Mouse (Mus musculus) thymus, postnatal 10 days (tissue): ENCODE results near the gene Tmem263.

ENCODE experiments used
- DNase-seq, 2 experiments: peaks; one replicate each; pipeline ENCODE4 v3.0.0; 2021; ENCODE audit warnings: low spot score in 2 of 2

The Tmem263 gene

DNA sequence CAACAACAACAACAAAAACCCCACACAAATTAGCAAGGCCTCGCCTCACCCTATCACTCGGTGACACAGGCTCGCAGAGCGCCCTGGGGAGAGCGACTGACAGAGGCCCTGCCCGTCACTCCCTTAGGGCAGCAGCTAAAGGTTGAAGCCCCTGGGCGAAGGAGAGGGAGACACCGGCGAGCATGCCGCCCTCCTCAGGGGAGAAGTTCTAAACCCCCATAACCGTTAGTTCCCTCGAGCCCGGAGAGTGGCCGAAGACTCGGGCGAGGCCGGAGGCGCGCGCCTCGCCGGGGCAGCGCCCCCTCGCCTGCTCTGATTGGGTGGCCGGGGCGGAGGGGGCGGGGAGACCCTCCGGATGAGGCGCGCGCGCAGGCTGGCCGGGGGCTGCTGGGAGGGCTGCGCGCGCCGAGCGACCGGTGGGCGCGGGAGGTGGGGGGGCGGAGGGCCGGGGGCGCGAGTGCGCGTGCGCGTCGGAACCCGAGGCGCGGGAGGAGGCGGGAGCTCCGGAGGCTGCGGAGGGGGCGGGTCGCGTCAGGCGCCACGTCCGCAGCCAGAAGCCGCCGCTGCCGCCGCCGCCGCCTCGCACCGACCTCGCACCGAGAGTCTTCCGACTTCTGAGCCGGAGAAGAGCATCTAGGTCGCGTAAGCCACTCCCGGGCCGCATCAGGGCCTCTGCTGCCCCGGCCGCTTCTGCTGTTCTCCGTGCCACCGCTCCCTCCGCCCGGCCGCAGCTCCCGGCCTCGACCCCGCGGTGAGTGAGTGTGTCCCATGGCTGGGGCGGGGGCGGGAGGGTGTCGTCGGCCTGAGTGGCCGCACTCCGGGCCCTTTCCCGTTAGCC lies at the start of gene Tmem263, which contains the start of gene Fhl4:
Tmem263 (plus strand) TSS at position 381 of the 838 bp plus-strand sequence.
Fhl4 (minus strand) TSS at position 249 of the 838 bp plus-strand sequence.
- DNase-seq: peak; percentile 82 to 93

GRCm38 (mm10) chr10:85054876-85055275 lies 47.6 kb upstream of the Tmem263 start:
- no peak for DNase-seq

- no peak for DNase-seq
Measured at GRCm38 (mm10) chr10:85071605-85072152, 30.7 kb upstream of the Tmem263 start.

DNA sequence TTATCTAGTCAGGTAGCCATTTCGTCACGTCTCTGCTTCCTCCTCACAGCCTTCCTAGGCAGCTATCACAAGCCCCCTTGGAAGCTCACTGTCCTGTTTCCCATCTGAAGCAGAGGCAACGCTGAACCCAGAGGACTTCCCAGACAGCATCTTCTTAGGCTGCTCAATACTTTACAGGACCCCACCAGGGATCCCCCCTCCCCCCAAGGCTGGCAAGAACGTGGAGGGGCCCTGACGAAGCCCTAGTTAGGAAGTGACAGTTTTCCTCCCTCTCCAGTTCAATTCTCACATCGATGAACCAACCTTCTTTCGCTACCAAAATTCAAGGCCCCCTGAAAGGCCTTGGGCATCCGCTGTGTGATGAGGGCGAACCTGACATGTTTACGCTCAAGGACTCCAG lies 586 bp upstream of the Tmem263 start:
- peak; percentile 33 to 38 for DNase-seq

- peak in 1 of 2 experiments; percentile 31 for DNase-seq
Measured at GRCm38 (mm10) chr10:85103085-85103885, 858 bp downstream of the Tmem263 start.

DNA sequence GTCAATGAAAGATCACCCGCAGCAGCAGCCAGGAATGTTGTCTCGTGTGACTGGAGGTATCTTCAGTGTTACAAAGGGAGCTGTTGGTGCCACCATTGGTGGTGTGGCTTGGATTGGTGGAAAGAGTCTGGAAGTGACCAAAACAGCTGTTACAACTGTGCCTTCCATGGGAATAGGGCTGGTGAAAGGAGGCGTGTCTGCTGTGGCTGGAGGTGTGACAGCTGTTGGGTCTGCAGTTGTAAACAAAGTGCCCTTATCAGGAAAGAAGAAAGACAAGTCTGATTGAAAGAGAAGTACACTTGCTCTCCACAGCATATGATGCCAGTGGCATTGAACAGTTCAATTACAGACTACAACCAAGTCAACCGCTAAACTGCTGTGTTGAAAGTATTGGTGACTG lies 12.0 kb downstream of the Tmem263 start:
- DNase-seq: no peak

DNA sequence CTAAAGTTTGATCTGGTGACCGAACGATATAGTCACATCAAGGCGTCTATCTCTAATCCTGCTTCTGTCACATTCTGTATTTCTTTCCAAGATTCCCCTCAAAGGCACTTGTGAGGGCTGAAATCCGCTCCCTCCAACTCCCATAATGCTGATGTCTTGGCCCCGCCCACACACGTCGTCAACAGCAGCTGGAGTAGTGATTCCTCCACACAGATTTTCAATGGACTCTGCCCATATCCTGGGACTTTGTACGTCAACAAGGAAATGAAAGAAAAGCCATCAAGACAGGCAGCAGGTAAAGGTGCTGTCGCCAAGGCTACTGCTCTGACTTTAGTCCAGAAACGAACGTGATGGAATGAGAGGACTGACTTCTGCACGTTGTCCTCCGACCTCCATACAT lies 22.8 kb downstream of the Tmem263 start:
- DNase-seq: no peak

DNA sequence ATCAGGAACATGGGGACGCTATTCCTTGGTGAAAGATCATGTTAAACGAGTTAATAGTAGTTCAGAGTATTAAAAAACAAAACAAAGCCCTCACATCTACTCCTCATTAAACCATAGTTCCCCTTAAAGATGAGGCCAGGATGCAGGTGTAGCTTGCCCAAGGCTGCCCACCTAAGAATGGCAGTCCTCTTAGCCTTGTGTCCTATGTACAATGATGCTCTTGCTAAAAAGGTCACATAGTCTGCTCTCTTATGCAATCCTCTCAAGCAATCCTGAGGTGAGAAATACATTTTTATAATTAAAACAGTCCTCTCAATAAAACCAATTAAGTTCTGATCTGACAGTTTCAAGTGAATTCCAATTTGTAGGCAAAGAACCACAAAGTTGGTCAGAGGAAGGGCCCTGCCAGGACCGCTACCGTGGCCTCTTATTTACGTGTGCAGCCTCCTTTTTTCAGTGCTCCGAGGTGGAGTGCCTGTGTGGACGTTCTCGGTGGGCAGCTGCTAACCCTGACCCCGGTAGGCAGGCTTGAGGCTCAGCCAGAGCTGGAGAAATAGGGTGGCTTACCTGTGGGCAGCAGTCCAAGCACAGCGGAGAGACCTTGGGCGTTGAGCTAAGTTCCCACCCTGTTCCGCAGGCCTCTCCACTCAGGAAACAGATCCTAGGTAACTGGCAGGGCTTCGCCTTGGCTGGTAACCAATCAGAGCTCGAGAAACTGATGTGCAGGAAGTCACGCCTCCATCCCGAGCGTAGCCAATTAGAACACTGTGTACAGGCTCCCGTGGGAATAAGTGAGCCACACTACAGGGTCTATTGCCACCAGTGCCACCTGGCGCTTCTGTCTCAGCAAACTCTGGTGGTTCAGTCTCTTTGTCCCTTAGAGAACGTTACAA lies 25.2 kb downstream of the Tmem263 start, which contains the start of gene Mterf2:
Mterf2 (minus strand) TSS at position 633 of the 893 bp plus-strand sequence.
- peak; percentile 88 to 92 for DNase-seq

GRCm38 (mm10) chr10:85128453-85128852 lies 26.0 kb downstream of the Tmem263 start:
- peak in 1 of 2 experiments; percentile 8 for DNase-seq

GRCm38 (mm10) chr10:85136573-85136972 lies 34.1 kb downstream of the Tmem263 start:
- DNase-seq: no peak

DNA sequence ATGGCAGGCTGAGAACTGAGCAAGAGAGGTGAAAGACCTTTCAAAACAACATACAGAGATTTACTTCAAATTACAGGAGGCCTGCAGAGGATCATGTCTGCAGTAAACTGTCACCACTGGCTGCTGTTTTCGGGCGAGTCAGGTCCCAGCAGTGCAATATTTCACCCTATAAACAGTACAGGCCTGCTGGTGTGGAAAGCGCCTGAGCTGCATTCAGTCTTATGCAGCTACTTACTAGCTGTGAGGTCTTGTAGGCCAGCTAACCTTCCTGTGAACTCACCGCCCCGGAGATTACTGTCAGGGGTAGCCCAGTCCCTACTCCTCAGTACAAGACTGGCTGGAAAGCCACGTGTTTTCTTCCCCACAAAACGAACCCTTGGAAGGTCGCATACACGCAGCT lies 39.0 kb downstream of the Tmem263 start:
- DNase-seq: no peak

DNA sequence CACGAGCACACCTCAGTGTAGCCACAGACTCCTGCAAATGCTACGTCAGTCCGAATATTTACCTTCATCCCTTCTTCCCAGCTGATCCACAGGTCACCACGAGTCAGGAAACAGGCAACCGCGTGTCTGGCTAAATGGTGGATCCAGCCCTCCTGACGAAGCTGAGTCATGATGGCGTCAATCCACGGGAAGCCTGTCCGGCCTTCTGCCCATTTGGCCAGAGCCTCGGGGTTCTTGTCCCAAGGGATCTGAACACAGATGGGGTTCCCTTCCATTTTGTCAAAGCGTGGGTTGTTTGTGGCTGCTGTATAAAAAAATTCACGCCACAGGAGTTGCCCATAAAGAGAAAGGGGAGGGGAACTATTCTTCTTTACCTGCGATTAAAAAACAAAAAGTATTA lies 43.9 kb downstream of the Tmem263 start:
- DNase-seq: no peak

GRCm38 (mm10) chr10:85149226-85149625 lies 46.8 kb downstream of the Tmem263 start:
- DNase-seq: no peak

GRCm38 (mm10) chr10:85154195-85154594 lies 51.8 kb downstream of the Tmem263 start:
- peak; percentile 55 to 74 for DNase-seq

DNA sequence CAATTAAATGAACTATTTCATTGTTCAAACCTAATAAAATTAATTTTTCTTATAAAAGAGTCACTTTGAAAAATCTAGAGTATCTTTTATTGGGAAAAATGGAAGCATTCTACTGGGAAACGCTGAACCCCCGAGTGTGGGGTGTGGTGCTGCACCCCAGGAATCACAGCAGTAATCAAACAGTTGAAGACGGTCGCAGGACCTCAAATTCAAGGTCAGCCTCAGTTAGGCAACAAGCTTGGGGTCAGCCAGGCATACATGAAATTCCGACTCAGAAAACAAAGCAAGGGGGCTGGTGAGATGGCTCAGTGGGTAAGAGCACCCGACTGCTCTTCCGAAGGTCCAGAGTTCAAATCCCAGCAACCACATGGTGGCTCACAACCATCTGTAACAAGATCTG lies 55.0 kb downstream of the Tmem263 start:
- no peak for DNase-seq

DNA sequence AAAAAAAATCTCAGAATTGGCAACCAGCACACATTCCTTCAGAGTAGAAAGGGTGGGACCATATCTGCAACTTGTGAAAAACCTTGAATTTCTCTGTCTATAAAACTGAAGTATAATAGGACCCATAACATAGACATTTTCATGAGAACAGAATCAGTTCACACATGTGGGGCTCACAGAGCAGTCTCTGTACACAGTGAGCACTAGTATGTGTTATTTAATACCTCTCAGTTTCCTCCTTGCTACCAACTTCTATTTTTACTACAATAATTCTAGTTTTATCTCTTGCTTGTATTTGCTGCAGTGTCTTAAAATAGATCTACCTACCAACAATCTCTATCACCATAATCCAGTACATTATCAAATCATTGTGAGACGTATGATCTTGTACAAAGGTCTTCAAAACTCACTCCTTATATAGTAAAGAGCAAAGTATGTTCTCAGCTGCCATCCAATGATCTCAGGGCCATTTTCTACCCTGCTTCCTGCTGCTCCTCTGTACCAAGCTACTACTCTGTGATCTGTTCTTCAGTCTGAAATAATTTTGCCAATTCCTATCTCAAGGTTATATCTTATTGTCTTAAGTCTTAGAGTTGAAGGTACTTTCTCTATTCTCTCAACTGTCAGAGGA lies 57.7 kb downstream of the Tmem263 start:
- no peak for DNase-seq

GRCm38 (mm10) chr10:85161745-85162351 lies 59.4 kb downstream of the Tmem263 start:
- peak in 1 of 2 experiments; percentile 68 for DNase-seq

GRCm38 (mm10) chr10:85164791-85165190 lies 62.4 kb downstream of the Tmem263 start:
- DNase-seq: no peak

DNA sequence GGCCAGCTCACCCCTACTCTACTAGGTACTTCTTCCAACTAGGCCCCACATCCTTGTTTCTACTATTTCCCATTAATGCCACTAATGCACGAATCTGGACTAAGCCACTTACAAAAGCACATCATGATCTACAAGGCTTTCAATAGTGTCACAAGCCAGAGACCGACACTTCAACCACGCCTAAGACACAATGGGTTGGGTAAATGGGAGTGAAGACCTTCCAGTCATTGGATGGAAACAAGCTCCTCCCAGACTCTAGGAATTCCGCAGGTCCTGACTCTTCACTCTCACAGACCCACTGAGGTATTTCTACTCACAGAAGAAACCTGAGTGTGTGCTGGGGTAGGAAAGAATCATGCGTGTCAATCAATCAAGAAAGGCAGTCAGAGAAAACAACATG lies 62.9 kb downstream of the Tmem263 start:
- no peak for DNase-seq
